Mouse (Mus musculus) retina, postnatal 7 days (tissue): ENCODE measurements around the gene Zfp113.
A peak's percentile ranks its signal among the peaks of the same experiment; 100 is the strongest.
"Not testable (repeated sequence)": the region's sequence is repeated elsewhere in the genome, so short reads cannot be mapped to it uniquely, and the experiment has no call there.

Experiments
- DNase-seq: peaks from one replicate; pipeline ENCODE4 v3.0.0-alpha.2; 2012; ENCODE audit warnings: low read depth, low spot score

Gene Zfp113

GRCm38 (mm10) chr5:138137935-138138549, 17.5 kb downstream of the Zfp113 start:
- peak; percentile 37 for DNase-seq

- DNase-seq, result no peak
Measured at GRCm38 (mm10) chr5:138137257-138137656, 18.3 kb downstream of the Zfp113 start.

GRCm38 (mm10) chr5:138132425-138133064, 23.0 kb downstream of the Zfp113 start:
- no peak for DNase-seq

- no peak for DNase-seq
Measured at GRCm38 (mm10) chr5:138118041-138118440, 37.5 kb downstream of the Zfp113 start.

- peak; percentile 5 for DNase-seq
Measured at GRCm38 (mm10) chr5:138117199-138118015, 38.1 kb downstream of the Zfp113 start.

GRCm38 (mm10) chr5:138116255-138117198, 39.0 kb downstream of the Zfp113 start, which contains the start of gene Zscan21:
Gene Zscan21, plus strand, starts transcription at chr5:138116903.
- DNase-seq, result peak; percentile 85

GRCm38 (mm10) chr5:138109847-138110396, 45.6 kb downstream of the Zfp113 start:
- DNase-seq, result not testable (repeated sequence)

- no peak for DNase-seq
Measured at GRCm38 (mm10) chr5:138107130-138107529, 48.4 kb downstream of the Zfp113 start.

- DNase-seq, result no peak
Measured at GRCm38 (mm10) chr5:138104976-138105375, 50.6 kb downstream of the Zfp113 start.

- DNase-seq, result no peak
Measured at GRCm38 (mm10) chr5:138094474-138094873, 61.1 kb downstream of the Zfp113 start.

GRCm38 (mm10) chr5:138092771-138093170, 62.8 kb downstream of the Zfp113 start:
- DNase-seq, result no peak

- DNase-seq, result no peak
Measured at GRCm38 (mm10) chr5:138090737-138091136, 64.8 kb downstream of the Zfp113 start.

- no peak for DNase-seq
Measured at GRCm38 (mm10) chr5:138090271-138090670, 65.3 kb downstream of the Zfp113 start.
